Mouse (Mus musculus) granulocyte monocyte progenitor cell, adult 5-6 weeks (primary cell): ENCODE data around the gene Whamm. TPM values are rescaled to one million over a fixed set of nuclear protein-coding genes. Genes with fewer than 3 reads are reported as not detected.

Experiments
- ATAC-seq: replicated peaks from 2 replicates; pipeline ENCODE4 v1.8.0; 2016; ENCODE audit warnings: mild to moderate bottlenecking, moderate TSS enrichment, inconsistent platforms; ENCODE audit not compliant: poor library complexity, severe bottlenecking
- total RNA-seq, 2 experiments: library from RNA; stranded (forward) in 1 of 2; stranded (reverse) in 1 of 2; fragments of 200-712, 200-1000 nt in 1 of 2; fragments of >200 nt in 1 of 2; fragmentation: Nextera tagmentation in 1 of 2; gene quantifications; 2 replicates each; pipeline ENCODE4 v1.2.3; 2014 to 2017

The Whamm gene
- 9.2 and 14.1 TPM in 2 replicates for total RNA-seq (2014; fragmentation: Nextera tagmentation)
- total RNA-seq (2017): 18.4 and 19.3 TPM in 2 replicates

DNA sequence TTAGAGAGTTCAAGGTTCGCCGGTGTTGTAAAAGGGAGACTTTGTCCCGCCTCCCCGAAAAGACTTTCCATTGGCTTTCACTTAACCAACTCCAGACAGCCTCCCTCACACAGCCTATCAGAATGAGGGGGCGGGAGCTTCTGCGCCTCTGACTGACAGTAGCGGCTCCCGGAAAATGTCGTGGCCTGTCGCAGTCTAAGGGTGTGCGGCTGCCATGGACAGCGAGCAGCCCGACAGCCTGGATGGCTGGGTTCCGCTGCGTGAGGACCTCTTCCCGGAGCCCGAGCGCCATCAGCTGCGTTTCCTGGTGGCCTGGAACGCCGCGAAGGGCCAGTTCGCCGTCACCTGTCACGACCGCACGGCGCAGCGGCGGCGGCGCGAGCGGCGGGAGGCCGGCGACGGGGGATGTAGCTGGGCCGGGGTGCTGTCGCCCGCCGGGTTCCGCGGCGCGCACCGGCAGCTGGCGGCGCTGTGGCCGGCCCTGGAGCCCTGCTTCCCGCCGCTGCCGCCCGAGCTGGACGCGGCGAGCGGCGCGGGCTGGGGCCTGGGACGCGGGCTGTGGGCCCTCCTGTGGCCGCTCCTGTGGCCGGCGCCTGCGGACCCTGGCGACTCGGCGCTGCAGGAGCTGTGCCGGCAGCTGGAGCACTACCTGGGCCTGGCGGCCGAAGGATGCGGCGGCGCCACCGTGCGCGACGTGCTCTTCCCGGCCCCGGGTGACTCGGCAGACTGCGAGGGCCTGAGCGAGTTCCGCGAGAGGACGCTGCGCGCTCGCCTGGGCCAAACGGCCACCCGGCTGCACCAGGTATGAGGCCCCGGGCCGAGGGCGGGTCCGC, at the start of gene Whamm:
TSS of gene Whamm (plus strand) at position 159 of the 833 bp plus-strand sequence.
- peak; percentile 94 for ATAC-seq

DNA sequence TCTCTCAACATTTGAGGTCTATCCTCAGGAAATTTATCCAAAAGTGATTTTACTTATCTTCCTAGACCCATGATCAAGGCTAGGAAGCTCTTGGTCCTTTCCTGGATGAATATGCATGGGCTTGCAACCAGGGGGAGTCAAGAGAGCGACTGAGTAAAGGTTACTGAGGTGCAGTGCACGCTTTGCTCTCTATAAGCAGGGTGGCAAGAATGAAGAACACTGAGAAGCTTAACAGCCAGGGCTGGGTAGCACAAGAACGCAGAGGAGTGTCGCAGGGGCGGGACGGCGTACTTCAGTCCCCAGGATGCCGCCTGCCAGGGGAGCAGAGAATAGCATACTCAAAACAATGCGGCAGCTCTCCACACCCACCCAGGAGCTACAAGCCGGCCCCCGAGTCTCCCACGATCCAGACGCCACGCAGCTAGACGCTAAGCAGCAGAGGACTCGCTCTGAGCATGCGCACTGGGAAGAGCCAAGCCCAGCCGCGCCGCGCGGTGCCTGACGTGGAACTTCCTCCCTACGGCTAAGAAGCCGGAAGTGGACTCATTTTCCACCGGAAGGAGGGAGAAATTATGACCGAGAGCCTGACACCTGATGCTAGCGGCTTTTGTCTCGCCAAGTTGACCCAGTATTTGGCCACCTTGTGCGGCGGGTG, 47.9 kb upstream of the Whamm start:
- peak; percentile 97 for ATAC-seq

DNA sequence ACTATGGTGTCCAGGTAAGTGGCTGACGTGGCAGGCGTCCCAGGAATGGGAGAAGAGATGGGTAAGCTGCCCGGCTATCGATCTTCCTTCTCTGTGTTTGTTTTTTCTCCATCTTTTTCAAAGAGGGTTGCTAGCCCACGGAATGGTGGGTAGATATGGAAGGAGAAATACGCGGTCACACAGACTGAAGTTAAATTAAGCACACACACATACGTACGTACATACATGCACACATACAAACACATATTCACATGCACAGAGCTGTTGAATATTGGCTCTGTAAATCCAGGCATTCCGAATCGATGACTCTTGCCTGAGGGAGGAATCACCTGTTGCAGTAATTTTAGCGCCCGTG, 47.4 kb upstream of the Whamm start:
- ATAC-seq: peak; percentile 20

DNA sequence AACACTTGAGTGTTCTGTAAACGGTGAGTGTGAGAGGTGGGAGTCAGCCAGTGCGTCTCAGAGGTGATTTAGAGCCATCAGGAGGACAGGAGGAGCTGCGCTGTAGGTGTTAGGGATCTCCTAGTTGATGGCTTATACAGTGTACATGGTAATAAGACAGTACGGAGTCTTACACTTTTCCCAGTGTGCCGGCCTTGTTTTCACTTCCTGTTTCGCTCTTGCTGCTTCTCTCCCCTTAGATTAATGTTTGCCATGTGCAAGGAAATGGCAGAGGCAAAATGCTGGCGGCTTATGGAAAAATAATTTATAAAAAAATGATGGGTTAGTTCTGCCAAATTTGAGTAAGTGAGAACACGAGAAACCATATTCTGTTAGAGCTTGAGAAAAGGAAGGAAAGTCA, 42.1 kb upstream of the Whamm start:
- ATAC-seq: peak; percentile 63

DNA sequence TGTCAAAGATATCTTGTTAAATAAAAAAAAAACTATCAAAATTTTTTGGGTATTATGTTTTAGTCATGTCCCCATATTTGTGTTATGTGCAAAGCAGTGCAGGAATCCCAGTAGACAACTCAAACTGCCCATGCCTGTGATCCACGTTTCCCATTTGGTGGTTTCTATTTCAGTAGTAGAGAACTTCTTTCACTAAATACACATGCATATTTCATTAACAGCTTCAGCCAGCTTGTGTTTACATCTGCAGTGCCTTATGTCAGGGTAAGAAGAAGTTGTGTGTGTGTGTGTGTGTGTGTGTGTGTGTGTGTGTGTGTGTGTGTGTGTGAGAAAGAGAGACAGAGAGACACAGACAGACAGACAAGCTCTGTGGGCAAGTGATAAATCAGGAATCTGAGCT, 39.6 kb upstream of the Whamm start:
- no peak for ATAC-seq

DNA sequence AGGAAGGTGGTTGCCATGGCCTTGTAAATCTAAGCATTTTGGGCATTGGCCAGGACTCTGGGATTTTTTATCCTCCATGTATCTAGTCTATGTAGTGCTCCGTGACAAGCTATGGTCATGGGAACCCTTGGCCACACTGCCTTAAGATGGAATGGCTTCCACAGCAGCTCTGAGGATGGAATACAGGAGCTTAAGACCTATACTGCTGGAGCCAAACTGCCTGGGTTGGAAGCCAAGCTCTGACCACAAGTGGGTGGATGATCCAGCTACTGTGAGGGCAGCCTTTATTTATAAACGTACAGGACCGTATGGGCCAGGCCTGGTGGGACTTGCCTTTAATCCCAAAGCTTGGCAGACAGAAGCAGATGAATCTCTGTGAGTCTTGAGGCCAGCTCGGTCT, 34.6 kb upstream of the Whamm start:
- no peak for ATAC-seq

DNA sequence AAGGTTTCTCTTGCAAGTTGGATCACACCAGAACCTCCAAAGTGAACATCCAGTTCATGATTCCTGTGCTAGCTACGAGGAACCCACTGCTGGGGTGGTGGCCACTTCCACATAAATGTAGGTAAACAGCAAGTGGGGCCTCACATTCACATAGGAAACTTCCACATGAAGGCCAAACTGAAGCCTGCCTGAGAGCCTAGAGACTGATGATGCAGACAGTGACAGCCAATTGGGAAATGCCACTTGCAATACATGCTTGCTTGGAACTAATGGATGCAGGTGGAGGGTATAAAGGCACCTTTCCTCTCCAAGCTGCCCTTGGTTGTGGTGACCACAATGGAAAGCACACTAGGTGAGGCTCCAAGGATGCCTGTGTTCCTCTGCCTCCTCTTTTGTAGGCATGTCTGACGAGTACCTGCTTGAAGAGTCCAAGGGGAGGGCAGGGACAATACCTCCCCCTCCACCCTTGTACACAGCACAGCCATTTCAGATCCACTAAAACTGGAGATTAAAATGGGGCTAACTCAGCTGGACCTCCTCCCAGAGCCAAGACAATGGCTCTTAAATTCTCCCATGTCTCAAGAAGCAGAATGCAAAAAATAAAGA, 32.9 kb upstream of the Whamm start:
- ATAC-seq: peak; percentile 46; the same call in 1 of the 2 replicates

DNA sequence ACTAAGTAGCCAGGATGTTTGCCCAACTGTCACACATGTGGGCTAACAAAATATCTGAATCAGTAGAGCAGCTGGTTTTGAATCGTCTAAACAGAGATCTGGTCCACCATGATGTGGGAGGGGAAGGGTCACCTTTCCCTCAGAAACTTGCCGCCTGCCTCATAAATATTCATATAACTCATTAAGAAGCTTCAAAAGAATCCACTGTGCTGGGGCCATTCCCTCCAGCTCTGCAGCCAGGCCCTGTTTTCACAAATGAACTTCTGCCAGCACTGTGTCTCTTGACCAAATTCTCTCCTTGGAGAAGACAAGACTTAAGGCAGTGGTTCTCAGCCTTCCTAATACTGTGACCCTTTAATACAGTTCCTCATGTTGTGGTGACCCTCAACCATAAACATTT, 31.5 kb upstream of the Whamm start:
- no peak for ATAC-seq

DNA sequence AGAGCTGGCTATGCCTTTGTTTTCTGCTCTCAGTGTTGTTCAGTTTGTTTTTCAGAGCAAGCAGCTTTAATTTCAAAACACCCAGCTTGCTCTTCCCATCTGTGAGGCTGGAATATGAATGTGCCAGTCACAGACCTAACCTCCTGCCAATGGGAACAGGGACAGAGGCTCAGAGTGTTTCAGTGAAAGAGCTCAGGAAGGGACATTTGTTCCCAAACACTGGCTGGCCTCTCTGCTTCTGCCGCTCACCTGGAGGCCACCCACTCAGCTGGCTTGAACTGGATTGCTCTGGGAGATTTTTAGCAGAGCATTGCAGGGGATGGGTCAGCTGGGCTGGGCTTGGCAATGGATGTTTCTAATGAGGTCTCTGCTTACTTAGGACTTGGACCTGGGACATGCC, 30.1 kb upstream of the Whamm start:
- ATAC-seq: no peak

DNA sequence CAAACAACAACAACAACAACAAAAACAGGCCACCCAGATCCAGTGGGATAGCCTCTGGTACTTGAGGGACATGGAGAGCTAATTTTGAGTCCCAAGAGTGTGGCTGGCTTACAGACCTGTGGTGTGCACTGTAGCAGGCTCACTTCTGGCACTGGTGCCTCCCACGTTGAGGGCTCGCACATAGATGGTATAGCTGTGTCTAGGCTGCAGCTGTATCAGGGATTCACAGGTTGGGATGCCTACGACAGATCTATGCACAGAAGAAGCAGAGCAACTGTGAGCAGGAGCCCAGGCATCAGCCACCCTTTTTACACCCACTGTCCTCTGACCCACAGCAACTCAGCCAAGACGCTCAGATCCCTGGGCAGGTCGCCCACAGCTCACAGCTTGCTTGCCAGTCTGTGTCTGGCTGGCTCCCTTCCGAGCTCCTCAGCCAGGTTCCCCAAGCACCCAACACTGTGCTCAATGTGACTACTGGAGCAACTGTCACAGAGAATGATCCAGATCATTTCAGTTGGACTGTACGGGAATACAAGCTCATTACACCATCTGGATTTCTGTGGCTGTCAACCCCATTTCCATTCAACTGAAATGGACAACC, 29.0 kb upstream of the Whamm start:
- no peak for ATAC-seq

DNA sequence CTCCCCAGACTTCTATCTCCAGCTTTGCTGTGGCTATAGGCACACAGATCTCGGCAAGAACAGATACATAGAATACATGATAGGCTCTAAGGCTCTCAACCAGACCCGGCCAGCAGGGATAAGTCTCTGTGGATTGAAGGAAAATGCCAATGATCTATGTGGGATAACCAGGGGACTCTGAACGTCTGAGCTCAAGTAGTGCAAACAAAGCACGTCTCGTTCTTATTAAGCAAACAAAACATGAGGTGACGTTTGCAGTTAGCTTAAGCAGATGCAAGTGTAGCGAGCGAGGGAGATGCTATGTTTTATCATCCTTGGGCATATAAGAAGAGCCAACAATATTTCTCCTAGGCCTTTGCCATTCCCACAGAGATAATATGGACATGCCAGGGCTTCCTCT, 28.1 kb upstream of the Whamm start:
- ATAC-seq: no peak

DNA sequence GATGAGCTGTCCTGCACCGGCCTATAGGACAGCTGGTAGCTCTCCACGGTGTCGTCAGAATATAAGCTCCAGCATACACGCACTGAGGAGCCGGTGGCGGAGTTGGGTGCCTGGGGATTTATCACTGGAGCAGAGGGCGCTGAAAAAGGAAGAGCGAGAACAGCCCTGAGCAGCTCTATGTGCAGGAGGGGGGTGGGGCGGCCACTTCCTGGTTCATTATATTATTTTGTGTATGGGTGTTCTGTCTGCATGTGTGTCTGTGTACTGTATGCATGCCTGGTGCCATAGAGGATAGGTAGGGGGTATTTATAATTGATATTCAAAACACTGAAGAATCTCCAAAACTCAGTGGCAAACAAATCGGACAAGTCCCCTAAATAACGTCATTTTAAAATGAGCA, 22.2 kb upstream of the Whamm start:
- ATAC-seq: peak; percentile 33

DNA sequence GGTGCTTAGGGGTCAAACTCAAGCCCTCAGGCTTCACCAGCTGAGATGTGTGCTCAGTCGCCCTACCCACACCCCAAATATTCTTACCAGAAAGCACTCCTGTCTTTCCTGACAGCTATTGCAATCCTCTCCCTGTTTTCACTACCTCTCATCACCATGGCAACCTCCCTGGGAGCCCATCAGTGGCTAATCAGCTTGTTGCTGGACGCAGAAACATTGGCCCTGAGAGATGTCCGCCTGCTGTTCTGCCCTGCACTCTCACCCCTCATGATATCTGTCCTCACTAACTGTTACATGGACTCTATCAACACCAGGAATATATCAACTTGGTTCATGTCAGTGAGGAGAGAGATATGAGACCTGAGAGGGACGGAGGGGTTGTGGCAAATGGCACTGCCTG, 17.5 kb upstream of the Whamm start:
- ATAC-seq: no peak

DNA sequence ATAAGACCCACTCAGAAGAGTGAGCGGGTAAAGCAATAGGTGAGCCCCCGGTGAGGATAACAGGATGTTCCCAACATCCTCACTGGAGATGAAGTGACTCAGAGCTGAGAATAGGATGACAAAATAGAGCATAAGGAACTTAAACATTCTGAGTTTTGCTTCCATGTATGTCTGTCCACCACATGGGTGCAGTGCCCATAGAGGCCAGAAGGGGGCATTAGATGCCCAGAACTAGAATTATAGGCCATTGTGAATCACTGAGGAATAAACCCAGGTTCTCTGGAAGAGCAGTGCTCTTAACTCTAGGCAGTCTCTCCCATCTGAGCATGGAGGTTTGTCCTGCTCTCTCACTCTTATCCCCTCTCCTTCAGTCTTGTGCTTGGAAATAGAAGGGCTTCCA, 16.7 kb upstream of the Whamm start:
- peak; percentile 70 for ATAC-seq

DNA sequence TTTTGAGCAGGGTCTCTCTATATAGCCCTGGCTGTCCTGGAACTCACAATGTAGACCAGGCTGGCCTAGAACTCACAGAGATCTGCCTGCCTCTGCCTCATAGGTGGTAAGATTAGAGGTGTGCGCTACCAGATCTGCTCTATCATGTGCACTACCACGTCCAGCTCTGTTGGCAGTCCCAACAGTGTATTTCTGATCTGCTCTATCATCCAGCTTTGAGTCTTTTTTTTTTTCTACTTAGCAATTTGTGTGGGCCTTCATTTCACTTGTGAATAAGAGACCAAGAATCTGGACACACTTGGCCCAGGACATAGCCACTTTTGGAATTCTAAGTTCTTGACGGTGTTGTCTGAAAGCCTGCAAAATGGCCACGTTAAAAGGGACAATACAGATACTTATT, 14.2 kb upstream of the Whamm start:
- ATAC-seq: no peak

DNA sequence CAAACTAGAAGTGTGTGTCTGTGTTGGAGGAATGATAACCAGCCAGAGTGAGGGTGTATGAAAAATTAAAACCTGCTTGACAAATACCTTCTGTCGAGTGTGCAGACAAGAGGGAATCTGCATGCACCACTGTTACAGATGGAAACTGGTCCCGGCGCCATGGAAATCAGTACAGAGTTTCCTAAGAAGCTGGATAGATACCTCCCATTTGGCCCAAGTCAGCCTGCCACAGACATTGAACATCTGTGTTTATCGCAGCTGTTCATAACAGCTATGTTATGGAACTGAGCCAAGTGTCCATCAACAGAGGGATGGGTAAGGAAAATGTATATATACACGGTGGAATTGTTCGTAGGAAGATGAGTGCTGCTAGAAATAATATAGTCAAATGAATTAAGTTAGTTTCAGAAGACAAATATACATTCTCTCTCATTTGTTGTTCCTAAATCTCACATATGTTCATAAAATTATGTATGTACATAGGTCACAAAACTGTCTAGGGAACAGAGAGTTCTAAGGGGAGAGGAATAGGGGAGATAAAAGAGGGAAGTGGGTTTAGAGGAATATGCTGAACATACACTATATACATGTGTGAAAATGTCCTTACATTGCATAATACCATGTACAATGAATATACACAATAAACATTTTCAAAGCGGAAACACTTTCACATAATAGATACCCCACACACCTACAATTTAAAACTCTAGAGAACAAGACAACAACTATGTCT, 13.6 kb upstream of the Whamm start:
- ATAC-seq: no peak

DNA sequence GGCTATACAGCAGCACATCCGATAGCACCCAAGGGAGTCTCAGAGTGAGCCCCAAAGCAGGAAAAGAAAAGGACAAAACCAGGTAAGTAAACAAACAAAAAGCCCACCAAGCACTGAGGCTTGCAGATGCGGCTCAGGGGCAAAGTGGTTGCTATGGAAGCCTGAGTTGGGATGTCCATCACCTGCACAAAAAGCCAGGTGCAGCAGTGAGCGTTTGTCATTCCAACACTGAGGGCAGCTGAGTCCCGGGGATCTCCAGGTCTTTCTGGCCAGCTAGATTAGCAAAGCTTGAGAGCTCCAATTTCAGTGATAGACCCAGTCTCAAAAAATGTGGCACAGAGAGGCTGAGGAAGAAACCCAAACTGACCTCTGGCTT, 13.1 kb upstream of the Whamm start:
- no peak for ATAC-seq

DNA sequence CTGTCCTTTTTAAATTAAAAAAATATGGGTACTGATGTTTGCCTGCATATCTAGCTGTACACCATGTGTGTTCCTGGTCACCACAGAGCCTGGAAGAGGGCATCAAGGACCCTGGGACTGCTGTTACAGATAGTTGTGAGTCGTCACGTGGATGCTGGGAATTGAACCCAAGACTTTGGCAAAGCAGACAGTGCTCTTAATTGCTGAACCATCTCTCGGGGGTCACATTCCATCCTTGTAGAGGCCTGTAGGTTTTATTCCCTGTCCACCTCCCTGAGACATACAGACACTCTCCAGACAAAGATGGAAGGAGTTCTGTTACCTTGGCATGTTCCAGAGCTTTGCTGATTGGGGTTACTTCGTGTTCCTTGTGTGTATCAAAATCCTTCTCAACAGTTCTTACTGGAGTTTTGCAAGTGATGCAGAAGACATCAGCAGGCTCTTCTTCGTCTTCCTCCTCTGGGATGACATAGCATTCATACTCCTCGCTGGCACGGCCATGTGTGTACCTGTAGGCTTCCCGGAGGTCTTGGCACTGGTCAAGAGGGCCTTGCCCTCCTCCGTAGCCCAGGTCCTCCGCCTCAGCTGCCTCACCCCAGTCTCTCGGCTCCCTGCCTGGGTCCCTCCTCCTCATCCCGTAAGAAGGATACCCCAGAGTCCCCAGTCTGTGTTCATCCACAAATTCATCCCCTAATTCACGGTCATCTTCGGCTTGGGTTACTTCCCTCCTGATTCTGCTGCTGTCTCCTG, 11.7 kb upstream of the Whamm start:
- ATAC-seq: no peak

DNA sequence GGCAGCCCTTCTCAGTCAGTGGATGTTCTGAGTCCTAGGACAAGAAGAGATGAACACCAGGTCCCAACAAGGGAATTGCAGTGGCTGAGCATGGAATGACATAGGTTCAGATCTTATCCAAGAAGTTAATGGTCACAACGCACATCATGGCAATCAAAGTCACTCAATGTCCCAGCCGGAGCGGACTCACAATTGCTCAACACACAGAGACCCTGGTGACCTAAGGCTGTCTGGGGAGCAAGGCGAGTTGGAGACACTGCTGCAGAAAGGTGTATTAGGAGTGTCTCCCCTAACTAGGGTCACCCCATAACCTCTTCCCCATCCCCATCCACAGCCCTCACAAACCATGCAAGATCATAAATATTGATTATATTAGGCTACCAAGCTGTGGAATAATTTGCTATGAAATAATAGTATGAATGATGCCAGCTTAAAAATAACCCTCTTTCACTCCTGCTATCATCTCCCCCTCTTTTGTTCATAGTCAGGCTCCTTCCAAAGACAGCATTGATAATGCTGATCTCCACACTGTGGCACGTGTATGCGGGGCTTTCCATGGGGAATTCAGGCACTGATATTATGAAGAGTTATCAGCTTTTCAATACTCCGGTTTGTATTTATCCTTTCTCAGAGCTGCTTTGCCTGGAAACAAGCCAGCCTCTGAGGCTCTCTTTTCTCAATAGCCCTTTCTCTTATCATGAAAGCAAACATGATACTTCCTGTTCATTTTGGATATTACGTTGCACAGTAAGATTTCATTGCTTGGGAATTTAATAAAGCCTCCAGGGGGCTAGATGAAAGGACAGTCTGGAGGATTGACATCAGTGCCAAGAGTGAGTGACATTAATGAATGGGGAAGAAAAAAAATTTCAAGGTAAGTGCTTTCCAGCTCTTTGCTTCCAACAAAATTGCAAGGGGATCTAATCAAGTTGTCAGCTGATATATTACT, 10.7 kb upstream of the Whamm start:
- ATAC-seq: no peak
